Mouse (Mus musculus) MEL-GATA-1-ER (cell line): Measurements from ENCODE around the gene Agt.

ENCODE experiments used
- DNase-seq: peaks from one replicate; pipeline ENCODE4 v3.0.0-alpha.2; 2012; ENCODE audit warnings: low read depth; ENCODE audit errors: extremely low read depth

Agt gene

GRCm38 (mm10) chr8:124569593-124569992 lies at the start of gene Agt:
Gene Agt, minus strand, starts transcription at chr8:124569706.
- DNase-seq = no peak

- no peak for DNase-seq
Measured at GRCm38 (mm10) chr8:124618252-124618651, 48.7 kb upstream of the Agt start.

GRCm38 (mm10) chr8:124617266-124617869 lies 47.9 kb upstream of the Agt start:
- peak; percentile 8 for DNase-seq

GRCm38 (mm10) chr8:124614325-124614724 lies 44.8 kb upstream of the Agt start:
- no peak for DNase-seq

- no peak for DNase-seq
Measured at GRCm38 (mm10) chr8:124608972-124609353, 39.5 kb upstream of the Agt start.

GRCm38 (mm10) chr8:124608239-124608971 lies 38.9 kb upstream of the Agt start:
- peak; percentile 17 for DNase-seq

- no peak for DNase-seq
Measured at GRCm38 (mm10) chr8:124604066-124604465, 34.6 kb upstream of the Agt start.

- DNase-seq = no peak
Measured at GRCm38 (mm10) chr8:124589393-124589792, 19.9 kb upstream of the Agt start.

- DNase-seq = no peak
Measured at GRCm38 (mm10) chr8:124586556-124586955, 17.1 kb upstream of the Agt start.

- peak; percentile 32 for DNase-seq
Measured at GRCm38 (mm10) chr8:124585718-124586425, 16.4 kb upstream of the Agt start.

- no peak for DNase-seq
Measured at GRCm38 (mm10) chr8:124576751-124577150, 7.2 kb upstream of the Agt start.

- DNase-seq = no peak
Measured at GRCm38 (mm10) chr8:124575811-124576210, 6.3 kb upstream of the Agt start, which contains the start of gene Capn9. Gene Capn9, plus strand, starts transcription at chr8:124576111.

GRCm38 (mm10) chr8:124573552-124574340 lies 4.2 kb upstream of the Agt start:
- DNase-seq = peak; percentile 71

- no peak for DNase-seq
Measured at GRCm38 (mm10) chr8:124572430-124572775, 2.9 kb upstream of the Agt start.

- no peak for DNase-seq
Measured at GRCm38 (mm10) chr8:124571732-124572429, 2.4 kb upstream of the Agt start.

- DNase-seq = no peak
Measured at GRCm38 (mm10) chr8:124569100-124569499, 406 bp downstream of the Agt start.

- DNase-seq = no peak
Measured at GRCm38 (mm10) chr8:124567584-124567983, 1.9 kb downstream of the Agt start.

GRCm38 (mm10) chr8:124567126-124567525 lies 2.4 kb downstream of the Agt start:
- DNase-seq = no peak

GRCm38 (mm10) chr8:124557476-124557875 lies 12.0 kb downstream of the Agt start:
- DNase-seq = no peak

- no peak for DNase-seq
Measured at GRCm38 (mm10) chr8:124556658-124557057, 12.8 kb downstream of the Agt start.

GRCm38 (mm10) chr8:124556164-124556563 lies 13.3 kb downstream of the Agt start:
- no peak for DNase-seq
